Mouse (Mus musculus): ENCODE results near the gene Gm17677. TPM values are rescaled to one million over a fixed set of nuclear protein-coding genes. Genes with fewer than 3 reads are reported as not detected.

Gene Gm17677
- total RNA-seq (2021) = not detected
- long read RNA-seq, experiment 1 = 0 reads
- long read RNA-seq, experiment 2 = 0 reads

DNA sequence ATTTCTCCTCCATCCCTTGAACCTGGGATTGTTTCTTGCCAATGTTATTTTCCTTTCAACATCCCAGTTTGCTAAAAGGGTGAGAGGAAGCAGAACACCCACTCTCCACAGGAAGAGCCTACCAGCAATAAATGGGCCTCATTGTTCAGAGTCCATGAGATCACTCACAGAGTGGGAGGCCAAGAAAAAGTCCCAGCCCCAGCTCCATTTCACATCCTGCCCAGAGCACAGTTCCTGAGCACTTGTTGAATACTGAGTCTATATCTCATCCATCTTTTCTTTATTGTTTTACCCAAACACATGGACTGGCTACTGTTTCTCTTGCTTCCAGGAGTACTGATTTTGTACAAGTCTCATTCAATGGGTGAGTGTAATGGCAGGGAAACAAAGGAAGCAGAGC lies at the start of gene Gm17677:
Gm17677 (plus strand) TSS at position 301 of the 400 bp plus-strand sequence.
- TF ChIP-seq CTCF (IDR thresholded peaks at IDR 0.05) = no peak
- H3K27ac ChIP-seq = no peak within 1 kb of the TSS
- intact Hi-C loops (cut with DNase I) = no loop called here
- no peak within 1 kb of the TSS for H3K4me3 ChIP-seq
- DNase-seq = no peak

DNA sequence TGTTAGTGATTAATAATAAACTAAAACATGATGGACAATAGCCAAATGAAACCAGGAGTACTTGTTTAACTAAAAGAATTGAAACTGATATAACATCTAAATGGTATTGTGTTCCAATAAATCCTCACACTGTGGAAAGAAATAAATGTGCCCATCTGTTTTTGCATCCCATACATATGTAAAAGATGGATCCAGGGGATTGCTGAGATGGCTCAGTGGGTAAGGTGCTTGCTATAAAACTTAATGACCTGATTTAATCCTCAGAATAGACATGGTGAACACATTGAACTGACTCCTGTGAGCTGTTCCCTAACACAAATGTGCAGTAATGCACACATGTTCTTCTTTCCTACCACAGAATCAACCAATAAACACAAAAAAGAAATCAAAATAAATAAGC lies 48.9 kb upstream of the Gm17677 start:
- no peak for TF ChIP-seq CTCF (IDR thresholded peaks at IDR 0.05)
- H3K27ac ChIP-seq = no peak overlapping the region
- DNase-seq = no peak

DNA sequence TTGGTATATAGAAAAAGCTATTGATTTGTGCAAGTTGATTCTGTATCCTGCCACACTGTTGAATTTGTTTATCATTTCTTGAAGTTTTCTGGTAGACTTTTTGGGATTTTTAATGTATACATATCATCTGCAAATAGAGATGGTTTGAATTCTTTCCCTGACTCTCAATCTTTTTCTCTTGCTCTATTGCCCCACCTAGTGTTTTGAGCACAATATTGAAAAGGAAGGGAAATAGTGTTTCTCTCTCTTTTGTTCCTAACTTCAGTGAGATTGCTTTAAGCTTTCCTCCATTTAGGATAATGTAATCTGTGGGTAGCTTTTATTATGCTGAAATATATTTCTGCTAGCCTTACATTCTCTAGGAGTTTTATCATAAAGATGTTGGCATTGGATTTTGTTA lies 33.6 kb upstream of the Gm17677 start:
- intact Hi-C loops (cut with DNase I) = no loop called here
- peak; percentile 29; the same call in 1 of the 2 replicates for TF ChIP-seq CTCF (IDR thresholded peaks at IDR 0.05)
- no peak for DNase-seq
- H3K4me3 ChIP-seq = no peak overlapping the region
- H3K27ac ChIP-seq = no peak overlapping the region

More for the DNA sequence above, 48.9 kb upstream of the Gm17677 start:
- intact Hi-C loops (cut with DNase I) = no loop called here
- H3K4me3 ChIP-seq = no peak overlapping the region

DNA sequence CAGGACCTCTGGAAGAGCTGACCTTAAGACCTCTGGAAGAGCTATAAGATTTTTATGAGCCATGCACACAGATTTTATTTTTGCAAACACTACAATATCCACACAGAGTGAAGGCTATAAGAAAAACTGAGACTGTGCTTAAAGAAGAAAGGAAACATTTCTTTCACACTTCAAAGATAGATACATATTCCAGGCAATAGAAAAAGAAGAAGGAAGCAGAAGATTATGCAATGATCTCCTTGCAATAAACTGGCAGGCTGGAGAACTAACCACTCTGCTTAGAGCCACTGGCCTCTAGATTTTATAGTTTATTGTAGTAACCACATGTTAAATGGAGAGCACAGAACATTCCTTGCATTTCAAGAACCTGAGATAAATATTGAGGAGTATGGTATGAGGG lies 16.0 kb downstream of the Gm17677 start:
- no peak overlapping the region for H3K27ac ChIP-seq
- no peak for TF ChIP-seq CTCF (IDR thresholded peaks at IDR 0.05)
- DNase-seq = no peak
- no peak overlapping the region for H3K4me3 ChIP-seq
- intact Hi-C loops (cut with DNase I) = no loop called here

DNA sequence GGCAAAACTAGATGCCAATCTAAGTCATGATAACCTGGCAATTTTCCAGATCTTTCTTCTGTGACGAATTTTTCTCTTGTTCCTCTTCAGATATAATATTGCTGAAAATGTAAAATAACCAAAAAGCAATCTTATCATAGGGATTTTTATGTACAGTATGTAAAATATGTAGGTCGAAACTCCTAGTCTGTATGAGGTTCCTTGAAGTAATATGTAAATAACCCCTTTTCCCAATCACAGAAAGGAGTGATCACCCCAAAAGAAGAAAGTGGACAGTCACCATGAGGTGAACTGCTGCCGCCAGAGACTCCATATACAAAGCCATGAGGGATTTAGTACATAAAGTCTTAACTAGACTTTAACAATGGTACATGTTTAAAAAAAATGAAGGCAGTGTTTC lies 37.2 kb downstream of the Gm17677 start, which contains the start of gene Gm17727:
Gm17727 (minus strand) TSS at position 101 of the 400 bp plus-strand sequence.
- intact Hi-C loops (cut with DNase I) = no loop called here
- H3K27ac ChIP-seq = no peak within 1 kb of the TSS
- no peak for TF ChIP-seq CTCF (IDR thresholded peaks at IDR 0.05)

DNA sequence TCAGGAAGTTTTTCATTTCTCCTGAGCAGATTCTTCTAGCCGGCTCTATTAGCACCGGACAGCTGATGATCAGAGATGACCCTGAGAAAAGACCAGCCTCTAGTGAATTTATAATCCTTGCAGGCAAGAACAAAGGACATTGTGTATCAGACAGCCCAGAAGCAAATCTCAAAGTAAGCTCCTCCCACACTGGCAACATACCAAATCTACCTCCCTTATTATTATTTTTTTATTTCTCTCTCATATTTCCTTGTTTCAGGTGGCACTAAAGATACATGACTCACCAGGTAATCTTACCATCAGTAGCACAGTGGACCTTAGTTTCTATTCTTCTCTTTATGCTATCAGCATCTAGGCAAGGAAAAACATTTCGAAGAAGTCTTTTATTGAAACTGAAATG lies 49.2 kb downstream of the Gm17677 start, which contains the start of the genes Gm27235 and D730048I06Rik:
Gm27235 (minus strand) TSS at position 101 of the 400 bp plus-strand sequence.
D730048I06Rik (minus strand) TSS at position 112 of the 400 bp plus-strand sequence.
- no peak within 1 kb of the TSS for H3K27ac ChIP-seq
- no peak for DNase-seq
- intact Hi-C loops (cut with DNase I) = no loop called here
- TF ChIP-seq CTCF (IDR thresholded peaks at IDR 0.05) = no peak
- no peak within 1 kb of the TSS for H3K4me3 ChIP-seq

More for the DNA sequence above, 37.2 kb downstream of the Gm17677 start, which contains the start of gene Gm17727:
- H3K4me3 ChIP-seq = no peak within 1 kb of the TSS
- no peak for DNase-seq

Other genes starting within 250 kb of the Gm17677 start
- gene Gm1113, start 222.8 kb upstream of the Gm17677 start, total RNA-seq (2021) = not detected
- gene Ddx25, start 182.5 kb upstream of the Gm17677 start, total RNA-seq (2021) = not detected
- gene Pus3, start 182.5 kb upstream of the Gm17677 start, total RNA-seq (2021) = 1 to 10 TPM; 9.0 to 9.1 TPM
- not detected for gene Pate2, start 170.8 kb upstream of the Gm17677 start, total RNA-seq (2021)
- 1 to 10 TPM; 1.2 to 1.3 TPM for gene Hyls1, start 170.7 kb upstream of the Gm17677 start, total RNA-seq (2021)
- gene Pate4, start 129.1 kb upstream of the Gm17677 start, total RNA-seq (2021) = not detected
- not detected for gene Pate3, start 92.8 kb upstream of the Gm17677 start, total RNA-seq (2021)
- gene Pate1, start 53.7 kb upstream of the Gm17677 start, total RNA-seq (2021) = not detected
- gene Gm17727, start 37.1 kb downstream of the Gm17677 start, total RNA-seq (2021) = not detected
- not detected for gene Gm27235, start 49.1 kb downstream of the Gm17677 start, total RNA-seq (2021)
- not detected for gene D730048I06Rik, start 49.1 kb downstream of the Gm17677 start, total RNA-seq (2021)
- gene 9230110F15Rik, start 103.1 kb downstream of the Gm17677 start, total RNA-seq (2021) = not detected
- not detected for gene 9230113P08Rik, start 167.4 kb downstream of the Gm17677 start, total RNA-seq (2021)